Mouse (Mus musculus) limb, embryonic 14.5 days (tissue): Measurements from ENCODE around the gene Cox7b. TPM values are rescaled to one million over a fixed set of nuclear protein-coding genes. Genes with fewer than 3 reads are reported as not detected.
"Not testable (repeated sequence)": the region's sequence is repeated elsewhere in the genome, so short reads cannot be mapped to it uniquely, and the experiment has no call there.

ENCODE experiments used
- ATAC-seq: fragments of 200-750 bp; cut with Nextera tagmentation; 2 replicates; pipeline ENCODE4 v1.8.0; 2017; ENCODE audit warnings: low read depth, moderate number of reproducible peaks, moderate TSS enrichment; ENCODE audit not compliant: low FRiP score
- DNase-seq: peaks from one replicate; pipeline ENCODE4 v3.0.0-alpha.2; 2015; ENCODE audit warnings: low spot score
- H3K27ac ChIP-seq: fragments of 300-500 bp; sonication (generic); replicated peaks from 2 replicates; pipeline ENCODE4 v1.5.1; 2014; ENCODE audit warnings: low read depth, mild to moderate bottlenecking, low read length, moderate library complexity, mixed read lengths
- H3K27me3 ChIP-seq: fragments of 300-500 bp; sonication (generic); 2 replicates; pipeline ENCODE4 v1.6.1; 2014; ENCODE audit warnings: low read length, mixed read lengths; ENCODE audit not compliant: control insufficient read depth, insufficient read depth
- H3K36me3 ChIP-seq: fragments of 300-500 bp; sonication (generic); 2 replicates; pipeline ENCODE4 v1.6.1; 2014; ENCODE audit warnings: mild to moderate bottlenecking, low read length, moderate library complexity, mixed read lengths; ENCODE audit not compliant: control insufficient read depth, insufficient read depth
- H3K4me1 ChIP-seq: fragments of 300-500 bp; sonication (generic); 2 replicates; pipeline ENCODE4 v1.6.1; 2014; ENCODE audit warnings: antibody characterized with exemption, low read length, mixed read lengths; ENCODE audit not compliant: control insufficient read depth, insufficient read depth
- H3K4me2 ChIP-seq: fragments of 300-500 bp; sonication (generic); replicated peaks from 2 replicates; pipeline ENCODE4 v1.6.1; 2014; ENCODE audit warnings: low read depth, mild to moderate bottlenecking, low read length, moderate library complexity; ENCODE audit not compliant: severe bottlenecking
- H3K4me3 ChIP-seq: fragments of 300-500 bp; sonication (generic); replicated peaks from 2 replicates; pipeline ENCODE4 v1.5.1; 2014; ENCODE audit warnings: low read length
- H3K9ac ChIP-seq: fragments of 300-500 bp; sonication (generic); 2 replicates; pipeline ENCODE4 v1.6.1; 2014; ENCODE audit warnings: mild to moderate bottlenecking, low read depth, low read length, moderate library complexity; ENCODE audit not compliant: severe bottlenecking
- H3K9me3 ChIP-seq: fragments of 300-500 bp; sonication (generic); 2 replicates; pipeline ENCODE4 v1.6.1; 2016; ENCODE audit warnings: low read length; ENCODE audit not compliant: control insufficient read depth
- POLR2A ChIP-seq: fragments of 200-500 bp; IDR thresholded peaks from 2 replicates; pipeline ENCODE4 v1.8.0; 2012; ENCODE audit warnings: inconsistent platforms, mild to moderate bottlenecking, moderate library complexity, borderline replicate concordance; ENCODE audit not compliant: insufficient read depth, insufficient read length; ENCODE audit errors: extremely low read depth
- WGBS: fragments of 180-500 bp; shearing (Covaris S2); extraction: QIAGEN DNeasy Blood & Tissue Kit; methylation state at CpG from one replicate; pipeline ENCODE4 v1.1.7; 2014; 5-methylcytosine and 5-hydroxymethylcytosine counted together
- polyA plus RNA-seq, 2 experiments: library from polyadenylated mRNA; depleted of rRNA in 1 of 2; stranded (reverse) in 1 of 2; unstranded in 1 of 2; fragments of >200 nt; fragmentation: Nextera tagmentation in 1 of 2; extraction: Ambion mirVana in 1 of 2; gene quantifications; 2 replicates each; pipeline versions ENCODE4 v1.2.1 to v1.2.3; 2012 to 2014

The Cox7b gene
- polyA plus RNA-seq, 2 experiments, result 241 to 402 TPM

- Histone ChIP-seq H3K9me3 (no peaks in the 10 kb centered on the region), H3K4me3 (no peak overlapping the region), H3K4me2 (no peak overlapping the region), H3K9ac (no peak overlapping the region), H3K27me3 (no peaks in the 10 kb centered on the region), H3K27ac (no peak overlapping the region), H3K4me1 (0 out of 2 replicates have a peak, but pooled peaks cover 3% of the 10 kb centered on the region), H3K36me3 (0 out of 2 replicates have a peak, but pooled peaks cover 3% of the 10 kb centered on the region)
- ATAC-seq (no peak), DNase-seq (peak; percentile 73)
- whole genome bisulfite sequencing, result 25% methylated on average over 2 of the region's 2 CpGs
- TF ChIP-seq POLR2A, result no peak
Measured at GRCm38 (mm10) chrX:106013217-106013616, 2.3 kb upstream of the Cox7b start.

GRCm38 (mm10) chrX:106014741-106015377 is 641 bp upstream of the Cox7b start:
- WGBS, result 53% methylated on average over 2 of the region's 2 CpGs

DNA sequence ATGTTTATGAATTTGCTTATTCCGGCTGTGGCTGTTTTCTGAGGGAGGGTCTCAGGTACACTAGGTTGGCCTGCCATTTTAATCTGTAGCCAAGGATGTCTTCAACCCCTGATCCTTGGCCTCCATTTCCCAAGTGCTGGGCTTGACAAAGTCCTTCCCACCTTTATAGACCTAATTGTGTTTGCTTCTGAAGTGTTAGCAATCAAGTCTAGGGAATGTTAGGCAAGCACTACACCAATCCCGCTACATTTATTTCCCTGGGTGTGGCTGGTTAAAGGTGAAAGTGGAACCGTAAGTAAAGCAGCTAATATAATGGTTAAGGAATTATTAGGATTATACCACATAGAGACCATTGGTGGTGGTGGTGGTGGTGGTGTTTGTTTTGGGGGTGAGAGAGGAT is 1.6 kb downstream of the Cox7b start:
- WGBS, result 81% methylated on average over 3 of the region's 3 CpGs
- H3K4me3 ChIP-seq, result peak overlapping the region; percentile 53; the same call in 1 of the 2 replicates
- no peak overlapping the region for H3K9ac ChIP-seq
- no peaks in the 10 kb centered on the region for H3K27me3 ChIP-seq
- H3K36me3 ChIP-seq, result peaks cover 24% of the 10 kb centered on the region; the same call in 1 of the 2 replicates
- no peak for TF ChIP-seq POLR2A
- H3K4me1 ChIP-seq, result no peaks in the 10 kb centered on the region
- H3K9me3 ChIP-seq, result no peaks in the 10 kb centered on the region
- no peak overlapping the region for H3K27ac ChIP-seq
- ATAC-seq (no peak), DNase-seq (no peak)
- H3K4me2 ChIP-seq, result peak overlapping the region; percentile 43; the same call in 1 of the 2 replicates

More at GRCm38 (mm10) chrX:106014741-106015377, 641 bp upstream of the Cox7b start:
- not testable (repeated sequence) for H3K9me3 ChIP-seq, ATAC-seq, DNase-seq, H3K27ac ChIP-seq, H3K9ac ChIP-seq, H3K4me1 ChIP-seq, H3K27me3 ChIP-seq, H3K4me3 ChIP-seq
- Histone ChIP-seq H3K4me2 (peak overlapping the region; percentile 35; the same call in 1 of the 2 replicates), H3K36me3 (peaks cover 12% of the 10 kb centered on the region; the same call in 1 of the 2 replicates)

DNA sequence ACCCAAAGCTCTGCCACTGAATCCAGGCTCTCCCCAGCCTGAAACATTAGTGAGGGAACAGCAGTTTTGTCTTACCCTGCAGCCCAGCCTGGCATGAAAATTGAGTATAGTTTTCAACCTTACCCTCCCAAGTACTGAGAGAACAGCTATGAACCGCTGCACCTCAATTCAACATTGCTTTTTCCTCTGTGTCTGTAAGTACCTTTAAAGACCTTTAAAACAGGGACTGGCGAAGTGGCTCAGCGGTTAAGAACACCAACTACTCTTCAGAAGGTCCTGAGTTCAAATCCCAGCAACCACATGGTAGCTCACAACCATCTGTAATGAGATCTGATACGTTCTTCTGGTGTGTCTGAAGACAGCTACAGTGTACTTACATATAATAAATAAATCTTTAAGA is 2.0 kb downstream of the Cox7b start:
- no peak for TF ChIP-seq POLR2A
- H3K27ac ChIP-seq, result no peak overlapping the region
- H3K4me3 ChIP-seq, result no peak overlapping the region
- H3K9me3 ChIP-seq, result no peaks in the 10 kb centered on the region
- H3K4me1 ChIP-seq, result no peaks in the 10 kb centered on the region
- no peak overlapping the region for H3K4me2 ChIP-seq
- DNase-seq, result no peak
- no peak for ATAC-seq
- H3K9ac ChIP-seq, result no peak overlapping the region
- H3K27me3 ChIP-seq, result no peaks in the 10 kb centered on the region
- WGBS, result 88% methylated on average over 4 of the region's 4 CpGs
- H3K36me3 ChIP-seq, result peaks cover 24% of the 10 kb centered on the region; the same call in 1 of the 2 replicates

DNA sequence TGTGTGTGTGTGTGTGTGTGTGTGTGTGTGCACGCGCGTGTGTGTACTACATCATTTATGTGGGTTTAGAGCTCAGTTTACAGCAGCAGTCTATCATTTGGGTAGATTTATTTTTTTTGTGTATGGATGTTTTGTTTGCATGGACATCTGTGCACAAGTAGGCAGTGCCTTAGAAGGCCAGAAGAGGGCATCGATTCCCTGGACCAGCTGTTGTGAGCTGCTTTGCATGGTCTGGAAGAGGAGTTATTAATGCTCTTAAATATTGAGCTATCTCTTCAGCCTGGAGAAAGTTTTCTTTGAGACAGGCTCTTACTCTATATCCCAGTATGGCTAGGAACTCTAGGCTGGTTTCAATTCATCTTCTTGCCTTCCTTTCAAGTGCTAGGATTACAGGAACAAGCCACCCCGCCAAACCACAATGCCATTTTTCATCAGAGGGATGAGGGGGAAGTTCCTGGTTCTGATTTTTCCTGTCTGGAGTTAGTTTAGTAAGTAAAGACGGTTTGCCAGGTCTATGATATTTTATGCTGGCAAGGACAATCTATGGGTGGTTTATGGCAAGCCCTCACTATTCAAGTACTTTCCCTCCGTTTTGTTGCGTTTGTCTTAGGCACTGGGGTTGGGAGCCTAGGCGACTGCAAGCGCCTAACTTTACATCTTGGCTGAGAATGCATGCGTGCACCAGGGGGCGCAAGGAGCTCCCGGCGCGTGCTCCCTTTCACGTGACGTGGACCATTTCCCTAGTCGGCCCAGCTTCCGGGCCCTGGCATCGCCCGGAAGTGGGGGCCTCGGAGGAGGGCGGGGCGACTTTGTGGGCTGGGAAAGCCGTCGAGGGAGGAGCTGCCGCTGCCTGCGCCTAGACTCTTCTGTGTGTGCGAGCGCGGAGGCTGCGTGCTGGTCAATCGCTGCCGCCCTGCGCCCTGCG is 11.2 kb downstream of the Cox7b start, which contains the start of gene Atp7a:
Gene Atp7a (plus strand): TSS at position 859 of the 925 bp plus-strand sequence.
- peak; percentile 90 for DNase-seq
- H3K9me3 ChIP-seq, result no peaks in the 10 kb centered on the region
- peak within 1 kb of the TSS; percentile 52 for H3K4me3 ChIP-seq
- no peaks in the 10 kb centered on the region for H3K4me1 ChIP-seq
- H3K36me3 ChIP-seq, result peaks cover 6% of the 10 kb centered on the region; the same call in 1 of the 2 replicates
- ATAC-seq, result peak; percentile 94
- H3K4me2 ChIP-seq, result peak within 1 kb of the TSS; percentile 46
- peak within 1 kb of the TSS; percentile 64 for H3K9ac ChIP-seq
- TF ChIP-seq POLR2A, result peak; percentile 85; the same call in 1 of the 2 replicates
- H3K27me3 ChIP-seq, result no peaks in the 10 kb centered on the region
- H3K27ac ChIP-seq, result peak within 1 kb of the TSS; percentile 70; the same call in 1 of the 2 replicates
- WGBS, result 9% methylated on average over 27 of the region's 36 CpGs
